Mouse (Mus musculus) midbrain, embryonic 12.5 days (tissue): ENCODE measurements at regions not wholly inside any gene's neighbourhood (a gene's known extent, or its start where the extent isn't known, plus 50 kb on each side); places are given as distances from the start of the nearest gene placed in this dataset.

Experiments used
- ATAC-seq: fragments of 200-750 bp; cut with Nextera tagmentation; 2 replicates; pipeline ENCODE4 v1.8.0; 2017; ENCODE audit warnings: low read depth, moderate TSS enrichment, moderate library complexity; ENCODE audit not compliant: low FRiP score
- H3K27ac ChIP-seq: fragments of 300-500 bp; sonication (generic); replicated peaks from 2 replicates; pipeline ENCODE4 v1.5.1; 2016; ENCODE audit warnings: mild to moderate bottlenecking
- H3K27me3 ChIP-seq: fragments of 300-500 bp; sonication (generic); 2 replicates; pipeline ENCODE4 v1.6.1; 2016; ENCODE audit warnings: mild to moderate bottlenecking
- H3K36me3 ChIP-seq: fragments of 300-500 bp; sonication (generic); 2 replicates; pipeline ENCODE4 v1.6.1; 2016
- H3K4me1 ChIP-seq: fragments of 300-500 bp; sonication (generic); 2 replicates; pipeline ENCODE4 v1.6.1; 2016
- H3K4me2 ChIP-seq: fragments of 300-500 bp; sonication (generic); replicated peaks from 2 replicates; pipeline ENCODE4 v1.6.1; 2016; ENCODE audit warnings: mild to moderate bottlenecking, moderate library complexity
- H3K4me3 ChIP-seq: fragments of 300-500 bp; sonication (generic); 2 replicates; pipeline ENCODE4 v1.5.1; 2016; ENCODE audit warnings: mild to moderate bottlenecking
- H3K9ac ChIP-seq: fragments of 300-500 bp; sonication (generic); replicated peaks from 2 replicates; pipeline ENCODE4 v1.6.1; 2016; ENCODE audit warnings: mild to moderate bottlenecking, moderate library complexity
- H3K9me3 ChIP-seq: fragments of 300-500 bp; sonication (generic); 2 replicates; pipeline ENCODE4 v1.6.1; 2016; ENCODE audit warnings: mild to moderate bottlenecking
- WGBS: fragments of 180-500 bp; shearing (Covaris S2); methylation state at CpG from one replicate; pipeline ENCODE4 v1.1.7; 2016; 5-methylcytosine and 5-hydroxymethylcytosine counted together

DNA sequence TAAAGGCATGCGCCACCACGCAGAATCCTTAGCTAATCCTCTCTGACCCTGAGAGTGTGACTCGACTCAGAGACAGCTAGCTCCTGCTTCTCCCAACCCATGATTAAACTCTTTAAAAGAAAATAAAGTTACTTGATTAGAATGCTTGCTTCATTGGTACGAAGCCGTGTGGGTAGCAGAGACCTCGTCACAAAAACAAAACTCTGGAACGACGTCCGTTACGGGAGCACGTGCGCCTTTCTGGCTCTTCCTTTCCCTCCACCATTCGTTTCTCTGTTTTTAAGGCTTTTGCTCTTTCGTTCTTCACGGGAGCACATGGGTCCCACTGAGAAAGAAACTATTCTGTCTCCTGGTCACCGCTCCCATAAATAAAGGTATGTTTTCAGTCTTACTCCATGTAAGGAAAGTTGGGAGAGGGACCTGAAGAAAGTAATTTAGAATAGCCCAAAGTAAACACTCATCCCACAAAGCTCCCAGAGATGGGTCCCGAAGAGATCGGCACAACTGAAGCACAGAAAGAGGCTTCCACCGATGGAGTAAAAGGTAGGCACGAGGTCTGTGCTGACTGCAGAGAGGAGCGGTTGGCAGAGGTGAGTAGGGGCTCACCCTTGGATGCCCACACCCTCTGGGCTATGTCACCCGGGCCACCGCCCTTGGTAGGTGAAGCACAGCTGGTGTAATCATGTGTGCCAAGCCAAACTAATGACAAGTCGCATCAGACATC lies 70.2 kb upstream of the Cpm start:
- 90% methylated on average over 24 of the region's 24 CpGs for WGBS
- no peaks in the 10 kb centered on the region for H3K9me3 ChIP-seq

DNA sequence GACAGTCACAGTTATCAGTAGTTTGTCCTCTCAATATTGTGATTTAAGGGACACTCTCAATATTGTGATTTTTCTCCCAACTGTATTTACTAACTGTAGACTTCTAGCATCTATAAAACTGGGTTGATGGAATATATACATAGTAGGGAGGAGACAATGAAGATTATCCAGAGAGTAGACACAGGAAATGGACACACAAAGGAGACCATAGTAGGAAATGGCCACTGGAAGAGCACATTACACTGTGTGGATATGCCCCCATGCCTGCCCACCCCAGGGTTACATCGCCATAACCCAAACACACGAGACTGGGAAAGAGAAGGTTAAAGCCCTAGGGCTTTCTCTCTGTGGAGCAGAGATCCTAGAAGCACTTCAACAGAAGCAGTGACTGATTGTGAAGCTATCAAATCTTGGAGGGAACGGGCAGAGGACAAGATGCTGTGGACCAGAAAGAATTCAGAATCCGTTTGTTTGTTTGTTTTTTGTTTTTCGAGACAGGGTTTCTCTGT lies 71.0 kb upstream of the Cpm start:
- ATAC-seq, result no peak
- Histone ChIP-seq H3K4me2 (no peak overlapping the region), H3K36me3 (no peaks in the 10 kb centered on the region), H3K9me3 (no peaks in the 10 kb centered on the region), H3K27ac (no peak overlapping the region), H3K27me3 (peaks cover 6% of the 10 kb centered on the region; the same call in 1 of the 2 replicates), H3K4me3 (no peak overlapping the region), H3K9ac (no peak overlapping the region), H3K4me1 (no peaks in the 10 kb centered on the region; the same call in 1 of the 2 replicates)
- WGBS, result 82% methylated on average over 5 of the region's 5 CpGs

More for the DNA sequence above, 70.2 kb upstream of the Cpm start:
- no peak overlapping the region for H3K4me2 ChIP-seq
- no peak for ATAC-seq
- H3K36me3 ChIP-seq, result no peaks in the 10 kb centered on the region
- H3K9ac ChIP-seq, result no peak overlapping the region
- peaks cover 6% of the 10 kb centered on the region; the same call in 1 of the 2 replicates for H3K27me3 ChIP-seq
- no peaks in the 10 kb centered on the region; the same call in 1 of the 2 replicates for H3K4me1 ChIP-seq
- no peak overlapping the region for H3K27ac ChIP-seq
- H3K4me3 ChIP-seq, result no peak overlapping the region

DNA sequence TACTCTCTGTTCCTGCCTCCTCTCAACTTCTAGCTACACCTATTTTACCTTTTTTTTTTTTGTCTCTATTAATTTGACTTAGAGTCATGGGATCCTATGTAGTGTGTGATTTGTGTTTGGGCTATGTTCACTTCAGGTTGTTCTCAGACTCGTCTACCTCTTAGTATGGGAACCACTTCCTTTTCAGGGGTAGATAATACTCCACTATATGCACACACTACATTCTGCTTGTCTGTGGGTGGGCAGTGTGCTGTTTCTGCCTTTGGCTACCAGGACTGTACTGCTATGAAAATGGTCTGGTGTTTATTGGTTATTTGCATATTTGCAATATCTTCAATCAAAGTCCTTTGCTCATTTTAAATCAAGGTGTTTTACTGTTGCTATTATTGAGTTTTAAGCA lies 71.6 kb upstream of the Cpm start:
- Histone ChIP-seq H3K4me2 (no peak overlapping the region), H3K4me3 (no peak overlapping the region), H3K36me3 (no peaks in the 10 kb centered on the region), H3K9ac (no peak overlapping the region), H3K4me1 (no peaks in the 10 kb centered on the region; the same call in 1 of the 2 replicates), H3K27ac (no peak overlapping the region), H3K9me3 (no peaks in the 10 kb centered on the region), H3K27me3 (peaks cover 6% of the 10 kb centered on the region; the same call in 1 of the 2 replicates)
- no peak for ATAC-seq
- 90% methylated on average over 1 of the region's 1 CpGs for WGBS

DNA sequence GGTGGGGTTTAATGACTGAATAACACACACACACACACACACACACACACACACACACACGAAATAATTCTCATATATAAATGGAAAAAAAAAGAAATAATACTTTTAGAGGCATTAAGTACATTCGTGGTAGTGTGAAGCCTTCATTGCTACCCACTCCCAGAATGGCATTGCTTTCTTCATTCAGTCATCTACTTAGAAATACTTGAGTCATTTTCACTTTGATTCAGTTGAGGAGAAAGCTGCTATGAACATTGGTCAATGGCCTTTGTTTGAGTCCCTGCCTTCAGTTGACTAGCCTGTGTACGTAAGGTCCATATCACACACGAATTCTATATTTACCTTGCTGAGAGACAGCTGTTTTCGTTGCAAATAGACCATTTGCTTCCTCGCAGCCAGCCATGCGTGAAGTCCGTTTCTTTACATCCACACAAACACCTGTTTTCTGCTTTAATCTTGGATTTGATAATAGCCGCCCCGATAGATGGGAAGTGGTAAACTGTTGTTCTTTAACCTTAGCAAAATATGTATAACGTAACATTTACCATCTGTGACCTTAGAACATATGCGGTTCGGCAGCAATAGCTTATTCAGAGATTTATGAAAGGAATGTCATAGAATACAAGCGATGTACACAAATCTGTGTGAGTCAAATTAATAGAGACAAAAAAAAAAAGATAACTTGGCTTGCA lies 72.3 kb upstream of the Cpm start:
- Histone ChIP-seq H3K4me3 (no peak overlapping the region), H3K36me3 (no peaks in the 10 kb centered on the region), H3K27me3 (peaks cover 6% of the 10 kb centered on the region; the same call in 1 of the 2 replicates), H3K4me1 (no peaks in the 10 kb centered on the region; the same call in 1 of the 2 replicates), H3K4me2 (no peak overlapping the region), H3K9me3 (no peaks in the 10 kb centered on the region), H3K9ac (no peak overlapping the region), H3K27ac (no peak overlapping the region)
- ATAC-seq, result no peak
- 87% methylated on average over 14 of the region's 14 CpGs for WGBS

DNA sequence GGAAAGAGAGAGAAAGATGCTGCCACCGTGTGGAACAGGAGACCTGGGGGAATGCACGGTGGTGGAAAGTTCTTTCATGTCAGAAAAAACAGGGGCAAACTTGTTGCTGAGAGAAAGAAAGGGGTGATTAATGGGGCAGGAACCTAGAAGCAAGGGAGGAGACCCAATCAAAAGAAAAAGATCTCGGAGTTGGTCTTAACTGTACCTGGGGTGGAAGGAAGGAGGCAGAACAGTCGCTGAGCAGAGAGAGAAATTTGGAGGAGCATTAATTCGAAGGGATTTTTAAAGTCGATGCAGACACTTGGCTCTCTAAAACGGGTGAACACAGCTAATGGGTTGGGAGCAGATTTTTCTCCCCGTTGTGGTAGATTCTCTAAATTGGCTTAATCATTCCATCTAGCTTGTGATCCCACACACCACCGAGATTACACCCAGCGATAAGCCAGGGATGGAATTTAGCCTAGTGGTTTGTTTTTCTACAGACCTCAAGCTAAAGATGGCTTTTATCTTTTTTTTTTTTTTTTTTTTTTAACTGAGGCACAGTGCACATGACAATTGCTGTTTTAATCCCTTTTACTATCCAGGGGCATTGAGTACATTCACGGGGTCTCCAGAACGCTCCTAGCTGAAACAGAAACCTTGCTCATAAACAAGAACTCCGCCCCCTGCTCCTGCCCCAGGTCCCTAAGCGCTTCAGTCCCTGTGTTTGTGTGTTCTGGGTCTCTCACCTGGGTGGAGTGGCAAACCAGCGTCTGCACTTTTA lies 73.1 kb upstream of the Cpm start:
- Histone ChIP-seq H3K27ac (no peak overlapping the region), H3K4me2 (no peak overlapping the region), H3K4me3 (no peak overlapping the region), H3K27me3 (peaks cover 6% of the 10 kb centered on the region; the same call in 1 of the 2 replicates), H3K36me3 (no peaks in the 10 kb centered on the region), H3K9me3 (no peaks in the 10 kb centered on the region), H3K4me1 (no peaks in the 10 kb centered on the region; the same call in 1 of the 2 replicates), H3K9ac (no peak overlapping the region)
- no peak for ATAC-seq
- 40% methylated on average over 15 of the region's 15 CpGs for WGBS

DNA sequence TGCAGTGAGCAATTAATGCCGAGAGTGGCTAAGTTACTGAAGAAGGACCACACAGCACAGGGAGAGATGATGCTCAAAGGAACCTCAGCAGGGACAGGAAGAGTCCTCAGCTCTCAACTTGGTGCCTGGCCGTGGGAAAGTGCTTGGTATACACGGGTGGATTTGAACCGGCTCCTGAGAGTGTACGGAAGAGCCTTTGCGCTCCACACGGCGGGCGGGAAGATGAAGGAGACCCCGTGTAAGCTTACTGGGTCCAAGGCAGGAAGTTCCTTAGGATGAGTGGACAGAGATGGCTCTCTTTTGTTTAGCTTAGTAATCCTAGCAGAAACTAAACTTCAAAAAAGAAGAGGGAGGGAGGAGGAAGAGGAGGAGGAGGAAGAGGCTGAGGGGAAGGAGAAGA lies 73.8 kb upstream of the Cpm start:
- ATAC-seq, result no peak
- no peaks in the 10 kb centered on the region for H3K9me3 ChIP-seq

DNA sequence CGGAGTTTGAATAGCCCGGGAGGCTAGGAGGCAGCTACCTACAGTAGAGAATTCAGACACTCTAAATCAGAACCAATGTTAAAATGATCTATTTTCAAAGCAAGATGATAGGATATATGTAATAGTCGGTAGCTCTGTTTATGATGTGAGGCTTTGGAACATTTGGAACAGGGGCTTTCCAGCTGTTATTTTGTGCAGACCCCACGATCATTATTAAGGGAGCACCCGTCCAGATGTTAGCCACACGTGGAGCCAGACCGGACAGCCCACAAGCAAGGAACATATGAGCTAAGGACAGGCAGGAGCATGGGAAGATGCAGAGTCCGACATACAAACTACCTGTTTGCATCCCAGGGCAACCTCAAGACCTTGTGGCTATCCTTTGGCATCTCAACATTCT lies 74.3 kb upstream of the Cpm start:
- 90% methylated on average over 8 of the region's 8 CpGs for WGBS
- H3K9me3 ChIP-seq, result no peaks in the 10 kb centered on the region
- H3K4me2 ChIP-seq, result no peak overlapping the region
- no peak overlapping the region for H3K9ac ChIP-seq
- no peaks in the 10 kb centered on the region for H3K36me3 ChIP-seq
- no peak overlapping the region for H3K4me3 ChIP-seq
- no peaks in the 10 kb centered on the region; the same call in 1 of the 2 replicates for H3K4me1 ChIP-seq
- H3K27ac ChIP-seq, result no peak overlapping the region
- H3K27me3 ChIP-seq, result peaks cover 6% of the 10 kb centered on the region; the same call in 1 of the 2 replicates
- ATAC-seq, result no peak

More for the DNA sequence above, 73.8 kb upstream of the Cpm start:
- H3K27ac ChIP-seq, result no peak overlapping the region
- peaks cover 6% of the 10 kb centered on the region; the same call in 1 of the 2 replicates for H3K27me3 ChIP-seq
- H3K36me3 ChIP-seq, result no peaks in the 10 kb centered on the region
- no peak overlapping the region for H3K4me3 ChIP-seq
- H3K4me1 ChIP-seq, result no peaks in the 10 kb centered on the region; the same call in 1 of the 2 replicates
- 89% methylated on average over 10 of the region's 10 CpGs for WGBS
- no peak overlapping the region for H3K9ac ChIP-seq
- H3K4me2 ChIP-seq, result no peak overlapping the region

DNA sequence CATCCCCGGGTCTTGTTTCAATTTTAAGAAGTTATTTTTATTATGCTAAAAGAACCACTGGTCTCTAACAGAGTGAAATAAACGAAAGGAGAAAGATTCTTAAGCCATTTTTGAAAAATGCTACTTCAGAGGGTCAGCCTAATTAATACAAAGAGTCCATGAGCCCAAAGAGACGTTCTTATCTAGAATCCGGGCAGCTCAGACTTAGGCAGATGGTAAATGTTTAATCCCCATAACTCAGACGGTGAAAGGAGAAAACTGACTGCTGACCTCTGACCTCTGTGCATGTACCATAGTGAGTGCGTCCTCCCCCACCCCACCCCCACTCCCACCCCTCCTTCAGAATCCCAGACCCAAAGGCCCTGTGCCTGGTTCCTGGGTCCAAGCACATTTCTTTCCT lies 74.8 kb upstream of the Cpm start:
- no peak overlapping the region for H3K27ac ChIP-seq
- no peaks in the 10 kb centered on the region for H3K9me3 ChIP-seq
- 55% methylated on average over 6 of the region's 6 CpGs for WGBS
- ATAC-seq, result no peak
- H3K9ac ChIP-seq, result no peak overlapping the region
- no peak overlapping the region for H3K4me2 ChIP-seq
- H3K4me3 ChIP-seq, result no peak overlapping the region
- H3K36me3 ChIP-seq, result no peaks in the 10 kb centered on the region
- H3K27me3 ChIP-seq, result peaks cover 6% of the 10 kb centered on the region; the same call in 1 of the 2 replicates
- no peaks in the 10 kb centered on the region for H3K4me1 ChIP-seq

DNA sequence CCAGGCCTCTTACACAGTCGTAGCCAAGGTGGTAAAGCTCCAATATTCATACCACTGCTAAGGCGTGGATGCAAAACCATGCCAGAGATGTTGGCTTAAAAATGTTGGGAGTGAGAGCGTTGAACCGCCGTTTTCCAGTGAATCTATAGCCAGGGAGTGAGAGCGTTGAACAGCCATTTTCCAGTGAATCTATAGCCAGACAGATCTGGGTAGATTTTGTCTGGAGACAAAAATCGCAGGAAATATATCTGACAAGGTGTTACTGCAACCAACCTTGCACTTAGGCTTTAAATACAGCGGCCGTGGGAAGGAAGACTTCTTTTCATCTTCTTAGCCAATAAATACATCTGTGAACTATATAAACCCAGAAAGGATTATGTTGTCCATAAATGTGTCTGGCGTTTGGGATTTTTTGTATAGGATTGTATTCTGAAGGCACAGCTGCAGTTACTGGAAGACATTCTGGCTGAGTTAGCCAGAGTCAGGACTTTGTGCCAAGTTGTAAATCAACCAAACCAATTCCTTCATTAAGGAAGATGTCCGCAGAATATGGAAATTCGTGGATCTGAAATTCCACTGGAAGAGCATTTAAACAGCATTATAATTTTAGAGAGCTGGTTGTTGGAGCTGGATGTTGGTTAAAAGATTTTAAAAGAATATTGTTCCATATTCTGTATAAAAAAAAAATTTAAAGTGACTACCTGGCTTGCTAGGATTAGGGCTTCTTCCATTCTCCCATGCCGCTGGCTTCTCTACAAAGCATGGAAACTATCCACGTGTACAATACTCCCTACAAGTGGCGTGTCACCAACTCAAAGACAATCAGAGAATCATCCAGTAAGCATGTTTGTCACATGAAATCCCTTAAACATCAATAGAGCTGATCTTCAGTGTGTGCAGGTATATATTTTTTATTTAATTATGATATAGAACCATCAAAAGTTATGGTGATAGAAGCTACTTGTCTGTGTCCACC lies 75.8 kb upstream of the Cpm start:
- ATAC-seq, result no peak
- Histone ChIP-seq H3K9ac (no peak overlapping the region), H3K9me3 (no peaks in the 10 kb centered on the region), H3K27ac (no peak overlapping the region), H3K36me3 (no peaks in the 10 kb centered on the region), H3K4me2 (no peak overlapping the region), H3K27me3 (no peaks in the 10 kb centered on the region), H3K4me1 (no peaks in the 10 kb centered on the region), H3K4me3 (no peak overlapping the region)
- 90% methylated on average over 15 of the region's 15 CpGs for WGBS

DNA sequence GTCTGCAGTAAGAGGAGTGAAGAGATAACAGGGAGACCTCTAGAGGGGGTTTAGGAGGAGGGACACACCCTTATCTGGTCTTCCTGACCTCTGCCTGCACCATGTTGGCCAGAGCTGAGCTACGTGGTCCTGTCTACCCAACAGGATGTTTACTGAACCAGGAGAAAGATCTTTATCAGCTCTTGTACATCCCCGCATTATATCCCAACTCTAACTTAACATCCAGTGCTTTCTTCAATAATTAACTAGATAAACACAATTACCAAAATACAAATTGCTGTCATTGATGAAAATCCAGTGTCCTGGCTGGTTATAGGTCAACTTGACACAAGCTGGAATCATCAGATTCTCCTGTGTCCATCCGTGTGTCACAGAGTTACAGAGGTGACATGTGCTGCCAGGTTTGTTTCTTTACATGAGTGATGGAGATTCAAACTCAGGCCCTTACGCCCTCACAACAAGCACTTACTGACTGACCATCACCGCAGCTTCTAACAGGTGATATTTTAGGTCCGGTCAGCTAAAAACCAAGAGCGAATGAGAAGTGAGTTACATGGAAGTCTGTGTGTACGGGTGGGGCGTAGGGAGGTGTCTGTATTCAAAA lies 77.1 kb upstream of the Cpm start:
- Histone ChIP-seq H3K36me3 (no peaks in the 10 kb centered on the region), H3K27me3 (0 out of 2 replicates have a peak, but pooled peaks cover 3% of the 10 kb centered on the region), H3K4me1 (no peaks in the 10 kb centered on the region), H3K27ac (no peak overlapping the region), H3K9ac (no peak overlapping the region), H3K4me2 (no peak overlapping the region), H3K4me3 (no peak overlapping the region), H3K9me3 (no peaks in the 10 kb centered on the region)
- ATAC-seq, result no peak
- WGBS, result 94% methylated on average over 9 of the region's 9 CpGs
